Mouse (Mus musculus) hindbrain, embryonic 11.5 days (tissue): ENCODE results near the gene Glt1d1. TPM values are rescaled to one million over a fixed set of nuclear protein-coding genes. Genes with fewer than 3 reads are reported as not detected.

Experiments
- ATAC-seq: fragments of 200-750 bp; cut with Nextera tagmentation; 2 replicates; pipeline ENCODE4 v1.8.0; 2017; ENCODE audit warnings: mild to moderate bottlenecking, moderate TSS enrichment, moderate library complexity; ENCODE audit not compliant: low FRiP score
- DNase-seq: peaks from one replicate; pipeline ENCODE4 v3.0.0-alpha.2; 2015; ENCODE audit warnings: low spot score
- H3K27ac ChIP-seq: fragments of 300-500 bp; sonication (generic); 2 replicates; pipeline ENCODE4 v1.5.1; 2014; ENCODE audit warnings: mild to moderate bottlenecking, low read depth, low read length
- H3K27me3 ChIP-seq: fragments of 300-500 bp; sonication (generic); 2 replicates; pipeline ENCODE4 v1.6.1; 2014; ENCODE audit warnings: mild to moderate bottlenecking, low read length, moderate library complexity, mixed read lengths; ENCODE audit not compliant: control insufficient read depth, insufficient read depth
- H3K36me3 ChIP-seq: fragments of 300-500 bp; sonication (generic); 2 replicates; pipeline ENCODE4 v1.6.1; 2014; ENCODE audit warnings: mild to moderate bottlenecking, low read length, moderate library complexity, mixed read lengths; ENCODE audit not compliant: control insufficient read depth, insufficient read depth
- H3K4me1 ChIP-seq: fragments of 300-500 bp; sonication (generic); replicated peaks from 2 replicates; pipeline ENCODE4 v1.6.1; 2014; ENCODE audit warnings: low read length, mixed read lengths; ENCODE audit not compliant: control insufficient read depth, insufficient read depth
- H3K4me2 ChIP-seq: fragments of 300-500 bp; sonication (generic); replicated peaks from 2 replicates; pipeline ENCODE4 v1.6.1; 2014; ENCODE audit warnings: mild to moderate bottlenecking, low read depth, low read length
- H3K4me3 ChIP-seq: fragments of 300-500 bp; sonication (generic); 2 replicates; pipeline ENCODE4 v1.5.1; 2014; ENCODE audit warnings: low read depth, low read length
- H3K9ac ChIP-seq: fragments of 300-500 bp; sonication (generic); 2 replicates; pipeline ENCODE4 v1.6.1; 2014; ENCODE audit warnings: low read depth, low read length
- H3K9me3 ChIP-seq: fragments of 300-500 bp; sonication (generic); 2 replicates; pipeline ENCODE4 v1.6.1; 2016; ENCODE audit warnings: low read length; ENCODE audit not compliant: control insufficient read depth
- WGBS: fragments of 180-500 bp; shearing (Covaris S2); extraction: QIAGEN DNeasy Blood & Tissue Kit; methylation state at CpG from one replicate; pipeline ENCODE4 v1.1.7; 2014; 5-methylcytosine and 5-hydroxymethylcytosine counted together
- polyA plus RNA-seq: library from polyadenylated mRNA; unstranded; fragments of >200 nt; fragmentation: Nextera tagmentation; extraction: Ambion mirVana; gene quantifications from 2 replicates; pipeline ENCODE4 v1.2.1, GENCODE M21; 2014

The Glt1d1 gene
- polyA plus RNA-seq: 0.61 and 0.88 TPM in 2 replicates

DNA sequence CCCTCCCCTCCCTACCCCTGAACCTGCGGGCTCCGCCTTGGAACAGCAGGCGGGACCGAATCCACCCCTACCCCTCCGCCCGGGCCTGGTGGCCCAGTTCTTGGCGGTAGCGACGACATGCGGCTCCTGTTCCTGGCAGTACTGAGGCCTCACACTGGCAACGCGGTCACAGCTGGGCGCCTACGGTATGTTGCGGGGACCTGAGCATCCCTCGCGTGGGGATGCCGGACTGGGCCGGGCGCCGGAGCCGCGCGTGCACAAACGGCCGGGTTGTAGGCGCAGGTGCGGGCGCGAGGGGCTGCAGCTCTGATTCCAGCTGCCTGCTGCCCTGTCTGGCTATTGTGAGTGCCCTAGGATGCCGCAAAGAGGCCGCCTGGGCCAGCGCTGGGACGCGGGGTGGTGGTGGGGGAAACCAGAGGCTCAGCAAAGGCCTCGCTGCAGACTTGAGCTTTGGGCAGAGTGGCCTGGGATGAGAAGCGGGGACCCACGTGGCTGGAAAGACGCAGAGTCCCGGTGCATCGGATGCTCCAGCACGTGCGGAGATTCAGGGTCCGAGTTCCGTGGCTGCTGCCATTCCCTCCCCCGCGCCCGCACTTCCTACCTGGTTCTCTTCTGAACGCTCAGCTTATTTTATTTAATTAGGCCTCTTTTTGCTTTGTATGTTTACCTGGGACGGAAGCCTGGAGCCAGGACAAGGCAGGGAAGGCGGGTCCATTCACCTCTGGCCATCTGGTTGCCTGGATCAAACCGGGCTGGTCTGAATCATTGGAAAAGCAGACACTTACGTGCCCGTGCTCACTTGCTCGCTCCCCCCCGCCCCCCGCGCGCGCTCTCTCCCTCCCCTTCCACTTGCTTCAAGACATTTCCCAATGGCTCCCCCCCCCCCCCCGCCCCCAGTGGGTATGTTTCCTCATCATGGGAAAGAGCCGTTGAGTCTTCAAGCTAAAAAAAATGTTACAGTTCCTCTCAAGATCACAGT, at the start of gene Glt1d1, which contains the start of gene Slc15a4:
Gene Glt1d1 (plus strand): TSS at position 96 of the 979 bp plus-strand sequence.
Gene Slc15a4 (minus strand): TSS at position 731 of the 979 bp plus-strand sequence.
- WGBS: under 1% methylated on average over 55 of the region's 62 CpGs

GRCm38 (mm10) chr5:127583658-127584057, 48.4 kb upstream of the Glt1d1 start:
- H3K27ac ChIP-seq: no peak overlapping the region
- H3K36me3 ChIP-seq: no peaks in the 10 kb centered on the region
- 77% methylated on average over 8 of the region's 8 CpGs for WGBS
- H3K4me2 ChIP-seq: no peak overlapping the region
- no peaks in the 10 kb centered on the region for H3K4me1 ChIP-seq
- no peak overlapping the region for H3K9ac ChIP-seq
- no peaks in the 10 kb centered on the region for H3K9me3 ChIP-seq
- DNase-seq (no peak), ATAC-seq (no peak)
- no peak overlapping the region for H3K4me3 ChIP-seq
- no peaks in the 10 kb centered on the region for H3K27me3 ChIP-seq

More for the DNA sequence above, at the start of gene Glt1d1, which contains the start of gene Slc15a4:
- H3K9ac ChIP-seq: peak within 1 kb of the TSS; percentile 80
- H3K27me3 ChIP-seq: no peaks in the 10 kb centered on the region
- no peaks in the 10 kb centered on the region for H3K4me1 ChIP-seq
- H3K36me3 ChIP-seq: no peaks in the 10 kb centered on the region
- peak; percentile 78 for ATAC-seq
- H3K4me2 ChIP-seq: peak within 1 kb of the TSS; percentile 98
- peak within 1 kb of the TSS; percentile 54 for H3K4me3 ChIP-seq
- no peaks in the 10 kb centered on the region for H3K9me3 ChIP-seq
- peak within 1 kb of the TSS; percentile 8; the same call in 1 of the 2 replicates for H3K27ac ChIP-seq
- DNase-seq: peak; percentile 68

DNA sequence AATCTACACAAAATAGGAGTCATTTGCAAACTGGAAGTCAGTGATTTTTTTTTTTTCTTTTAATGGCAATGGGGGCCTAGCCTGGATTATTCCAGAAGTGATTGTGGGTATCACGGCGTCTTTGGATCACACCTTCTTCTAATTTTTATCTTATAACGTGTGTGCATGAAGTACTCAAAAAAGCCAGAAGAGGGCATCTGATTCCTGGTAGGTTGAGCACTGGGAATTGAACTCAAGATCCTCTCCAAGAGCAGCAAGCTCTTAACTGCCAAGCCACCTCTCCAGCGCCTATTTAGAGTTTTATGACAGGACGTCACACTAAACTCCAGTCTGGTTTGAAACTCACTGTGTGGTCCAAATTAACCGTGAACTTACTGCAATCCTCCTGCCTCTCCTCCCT, 44.2 kb upstream of the Glt1d1 start:
- no peak overlapping the region for H3K27ac ChIP-seq
- no peaks in the 10 kb centered on the region for H3K9me3 ChIP-seq
- no peak overlapping the region for H3K4me2 ChIP-seq
- no peaks in the 10 kb centered on the region for H3K27me3 ChIP-seq
- WGBS: 76% methylated on average over 6 of the region's 6 CpGs
- no peak for ATAC-seq
- H3K36me3 ChIP-seq: no peaks in the 10 kb centered on the region
- DNase-seq: no peak
- no peak overlapping the region for H3K4me3 ChIP-seq
- no peak overlapping the region for H3K9ac ChIP-seq
- H3K4me1 ChIP-seq: no peaks in the 10 kb centered on the region

GRCm38 (mm10) chr5:127592406-127592805, 39.7 kb upstream of the Glt1d1 start:
- DNase-seq (no peak), ATAC-seq (no peak)
- 71% methylated on average over 5 of the region's 5 CpGs for WGBS
- no peak overlapping the region for H3K27ac ChIP-seq
- no peaks in the 10 kb centered on the region for H3K27me3 ChIP-seq
- no peaks in the 10 kb centered on the region for H3K4me1 ChIP-seq
- no peak overlapping the region for H3K4me3 ChIP-seq
- no peak overlapping the region for H3K9ac ChIP-seq
- H3K9me3 ChIP-seq: no peaks in the 10 kb centered on the region
- 0 out of 2 replicates have a peak, but pooled peaks cover 5% of the 10 kb centered on the region for H3K36me3 ChIP-seq
- no peak overlapping the region for H3K4me2 ChIP-seq

- 0 out of 2 replicates have a peak, but pooled peaks cover 5% of the 10 kb centered on the region for H3K36me3 ChIP-seq
- peak; percentile 32 for DNase-seq
- H3K9me3 ChIP-seq: no peaks in the 10 kb centered on the region
- H3K4me2 ChIP-seq: no peak overlapping the region
- WGBS: 85% methylated on average over 6 of the region's 6 CpGs
- no peak overlapping the region for H3K9ac ChIP-seq
- no peak overlapping the region for H3K27ac ChIP-seq
- no peaks in the 10 kb centered on the region for H3K27me3 ChIP-seq
- H3K4me1 ChIP-seq: no peaks in the 10 kb centered on the region
- H3K4me3 ChIP-seq: no peak overlapping the region
- no peak for ATAC-seq
These were observed 39.2 kb upstream of the Glt1d1 start for GRCm38 (mm10) chr5:127592854-127593253.

DNA sequence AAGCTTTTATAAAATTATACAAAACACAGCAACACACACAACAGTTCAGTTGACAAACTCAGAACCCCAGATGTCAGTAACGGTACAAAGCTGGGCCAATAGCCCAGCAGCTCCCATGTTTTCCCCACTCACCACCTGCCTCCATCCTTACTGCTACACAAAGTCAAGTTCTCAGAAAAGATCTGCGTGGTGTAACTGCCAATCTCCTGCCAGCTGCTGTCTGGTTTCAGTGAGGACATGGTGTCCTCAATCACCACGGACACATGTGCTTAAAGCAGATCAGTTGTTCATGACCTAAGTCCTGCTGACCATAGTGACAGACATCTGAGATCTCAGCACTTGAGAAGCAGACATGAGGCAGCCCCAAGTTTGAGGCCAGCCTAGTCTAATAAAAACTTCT, 36.4 kb upstream of the Glt1d1 start:
- H3K36me3 ChIP-seq: 0 out of 2 replicates have a peak, but pooled peaks cover 8% of the 10 kb centered on the region

DNA sequence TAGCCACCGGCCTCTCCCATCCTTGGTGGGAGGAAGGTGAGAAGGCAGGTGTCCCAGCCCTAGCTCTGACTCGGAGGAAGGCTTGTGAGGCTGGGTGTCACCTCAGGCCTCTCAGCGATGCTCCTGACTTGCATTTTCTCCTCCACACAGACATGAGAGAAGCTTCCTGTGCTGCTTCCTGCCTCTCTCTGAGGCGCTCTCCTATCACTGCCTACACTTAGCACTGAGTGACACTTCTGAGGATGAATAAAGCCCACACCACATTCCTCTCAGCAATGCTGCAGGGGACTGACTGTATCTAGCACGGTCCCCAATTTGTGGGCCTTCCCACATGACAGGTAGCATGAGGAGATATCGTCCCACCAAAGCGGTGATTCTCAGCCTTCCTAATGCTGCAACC, 35.2 kb upstream of the Glt1d1 start:
- DNase-seq: no peak
- Histone ChIP-seq H3K4me1 (no peaks in the 10 kb centered on the region), H3K27ac (no peak overlapping the region), H3K27me3 (no peaks in the 10 kb centered on the region), H3K9me3 (no peaks in the 10 kb centered on the region), H3K36me3 (0 out of 2 replicates have a peak, but pooled peaks cover 8% of the 10 kb centered on the region), H3K4me2 (no peak overlapping the region), H3K4me3 (no peak overlapping the region), H3K9ac (no peak overlapping the region)
- ATAC-seq: no peak
- 95% methylated on average over 7 of the region's 7 CpGs for WGBS

More for the DNA sequence above, 36.4 kb upstream of the Glt1d1 start:
- 97% methylated on average over 3 of the region's 3 CpGs for WGBS
- DNase-seq: no peak
- H3K9ac ChIP-seq: no peak overlapping the region
- no peak overlapping the region for H3K4me2 ChIP-seq
- no peak for ATAC-seq
- H3K4me3 ChIP-seq: no peak overlapping the region
- no peaks in the 10 kb centered on the region for H3K27me3 ChIP-seq
- H3K4me1 ChIP-seq: no peaks in the 10 kb centered on the region
- H3K27ac ChIP-seq: no peak overlapping the region
- no peaks in the 10 kb centered on the region for H3K9me3 ChIP-seq

DNA sequence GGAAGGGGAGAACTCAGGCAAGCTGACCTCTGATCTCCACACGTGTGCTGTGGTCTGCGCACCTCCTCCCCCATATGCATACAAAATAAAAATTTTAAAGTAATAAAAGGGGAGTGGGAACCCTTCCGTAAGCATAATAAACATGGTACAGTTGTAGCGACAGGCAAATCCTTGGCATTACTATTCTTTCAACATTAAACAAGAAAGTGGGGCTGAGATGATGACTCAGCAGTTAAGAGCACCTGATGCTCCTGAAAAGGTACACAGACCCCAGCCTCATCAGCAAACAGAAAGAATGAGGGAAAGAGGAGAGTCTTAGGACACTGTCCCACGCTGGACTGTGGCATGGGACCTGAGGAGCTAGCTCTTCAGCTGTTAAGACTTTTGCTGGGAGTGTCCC, 29.1 kb upstream of the Glt1d1 start:
- Histone ChIP-seq H3K9ac (no peak overlapping the region), H3K27ac (no peak overlapping the region), H3K4me2 (no peak overlapping the region), H3K9me3 (no peaks in the 10 kb centered on the region), H3K36me3 (0 out of 2 replicates have a peak, but pooled peaks cover 3% of the 10 kb centered on the region), H3K4me3 (no peak overlapping the region), H3K4me1 (no peaks in the 10 kb centered on the region), H3K27me3 (no peaks in the 10 kb centered on the region)
- WGBS: 96% methylated on average over 5 of the region's 5 CpGs
- ATAC-seq: no peak
- DNase-seq: no peak
